Mouse (Mus musculus): ENCODE results near the gene Entpd1.
A peak's percentile ranks its signal among the peaks of the same experiment; 100 is the strongest.
"Not testable (repeated sequence)": the region's sequence is repeated elsewhere in the genome, so short reads cannot be mapped to it uniquely, and the experiment has no call there.

Entpd1 gene

DNA sequence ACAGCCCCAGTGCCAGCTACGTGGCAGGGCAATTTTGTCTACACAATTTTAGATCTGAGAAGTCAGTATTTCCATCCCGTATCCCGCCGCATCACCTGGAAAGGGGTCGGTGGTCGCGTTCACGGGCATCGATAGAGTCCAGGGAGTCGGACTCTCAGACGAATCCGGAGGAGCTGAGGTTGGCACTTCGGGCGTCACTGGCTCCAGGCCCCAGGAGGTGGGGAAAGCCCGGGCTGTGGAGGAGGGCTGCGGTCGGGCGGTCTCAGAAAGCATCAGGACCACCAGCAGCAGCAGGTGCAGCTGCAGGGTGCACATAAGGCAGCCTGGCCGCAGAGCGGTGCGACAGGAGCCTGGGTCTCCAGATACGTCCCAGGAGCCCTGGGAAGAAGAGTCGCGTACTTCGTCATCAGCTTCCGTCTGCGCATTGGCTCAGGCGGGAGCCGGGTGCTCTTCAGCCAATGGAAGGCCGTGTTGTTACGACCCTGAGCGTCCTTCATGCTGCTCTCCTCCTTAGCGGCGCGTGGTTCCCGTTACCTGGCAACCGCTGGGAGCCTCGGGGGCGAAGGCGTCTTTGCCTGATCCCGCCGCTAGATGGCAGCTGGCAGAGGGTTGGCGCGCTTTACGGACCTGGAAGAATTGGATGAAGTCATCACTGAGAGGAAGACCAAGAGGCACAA, at the start of gene Entpd1, which contains the start of gene Tctn3:
Gene Entpd1 (plus strand): TSS at position 537 of the 677 bp plus-strand sequence.
Gene Tctn3 (minus strand): TSS at position 404 of the 677 bp plus-strand sequence.
- DNase-seq (ENCODE audit: low read depth, low spot score) = peak; percentile 96

DNA sequence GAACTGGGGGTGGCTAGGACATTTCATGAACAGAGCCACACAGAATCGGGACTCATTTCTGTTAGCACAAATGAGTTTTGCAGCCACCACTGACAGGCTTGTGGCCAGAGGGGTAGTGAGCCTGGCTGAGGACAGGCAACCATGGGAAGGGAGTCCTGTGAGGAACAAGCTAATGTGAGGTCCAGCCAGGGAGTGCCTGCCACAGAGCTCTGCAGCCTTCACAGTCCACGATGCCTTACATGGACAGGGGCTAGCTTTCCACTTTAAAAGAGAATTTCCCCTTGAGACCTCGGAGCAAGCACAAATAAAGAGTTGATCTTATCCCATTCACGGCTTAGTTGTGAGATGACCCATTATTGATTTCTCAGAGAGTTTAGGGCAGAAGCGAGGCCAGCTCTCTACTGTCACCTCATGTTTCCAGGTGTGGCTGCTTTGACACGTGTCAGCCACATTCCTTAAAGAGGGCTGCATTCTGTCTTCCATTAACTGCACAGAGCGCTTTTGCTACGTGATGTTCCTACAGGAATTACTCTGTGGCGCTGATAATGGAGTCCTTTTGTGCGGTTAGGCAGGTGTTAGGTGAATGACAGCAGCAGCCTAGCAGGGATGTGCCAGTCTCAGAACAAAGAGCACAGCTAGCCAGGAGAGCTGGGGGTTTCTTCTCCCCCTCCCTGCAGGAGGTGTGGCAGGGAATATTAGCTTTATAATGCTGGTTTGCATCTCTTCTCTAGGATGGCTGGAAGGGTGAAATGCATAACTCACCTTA, 48.1 kb upstream of the Entpd1 start:
- no peak for DNase-seq (ENCODE audit: low read depth, low spot score)

DNA sequence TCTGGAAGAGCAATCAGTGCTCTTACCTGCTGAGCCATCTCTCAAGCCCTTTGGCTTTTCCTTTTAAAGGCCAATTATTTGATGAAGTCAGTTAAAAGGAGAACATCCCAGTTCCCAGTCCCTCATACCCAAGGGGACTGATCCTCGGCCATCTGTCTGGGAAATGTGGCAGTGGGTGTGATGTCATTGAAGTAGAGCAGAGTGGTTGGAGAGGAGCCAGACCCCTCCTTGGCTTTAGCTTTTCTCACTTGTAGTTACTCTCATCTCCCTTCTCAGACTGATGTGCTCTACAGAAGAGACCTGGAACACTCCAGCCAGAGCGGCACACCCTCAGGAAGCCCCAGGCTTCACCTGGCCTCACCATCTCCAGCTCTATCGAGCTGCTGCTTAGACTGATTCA, 44.5 kb upstream of the Entpd1 start:
- DNase-seq (ENCODE audit: low read depth, low spot score) = no peak

DNA sequence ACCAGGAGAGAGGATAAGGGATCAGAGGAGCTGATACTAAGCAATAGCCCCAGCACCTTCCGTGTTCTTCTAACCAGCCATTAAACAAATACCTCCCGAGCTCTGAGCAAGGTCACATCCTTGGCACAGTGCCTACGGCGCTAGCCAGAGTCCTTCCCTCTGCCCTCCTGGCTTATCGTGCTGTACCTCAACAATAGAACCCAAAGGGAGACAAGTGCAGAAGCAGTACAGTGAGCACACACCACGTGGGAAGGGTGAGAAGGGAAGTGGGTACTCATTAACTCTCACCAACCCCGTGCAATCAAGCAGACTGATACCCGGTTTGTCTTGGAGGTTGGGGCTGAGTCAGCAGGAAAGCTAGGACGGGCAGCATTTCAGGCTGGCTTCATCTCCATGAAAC, 41.4 kb upstream of the Entpd1 start:
- DNase-seq (ENCODE audit: low read depth, low spot score) = no peak

DNA sequence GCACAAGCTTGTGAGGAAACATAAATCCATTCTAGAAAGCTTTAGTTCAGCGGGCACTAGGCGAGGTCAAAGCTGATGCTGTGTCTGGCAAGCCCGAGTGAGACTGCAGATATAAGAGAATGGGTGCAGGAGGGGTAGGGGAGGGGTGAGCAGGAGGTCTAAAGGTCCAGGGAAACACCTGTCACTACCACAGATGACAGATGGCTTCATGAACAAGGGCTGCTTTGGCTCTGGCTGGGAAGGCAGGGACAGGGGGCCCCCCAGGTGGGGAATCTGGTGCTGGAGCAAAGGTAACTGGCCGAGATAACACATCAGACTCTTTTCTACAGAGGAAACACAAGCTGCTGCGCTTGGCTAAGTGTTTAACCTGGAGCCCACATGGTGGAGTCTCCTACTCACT, 36.7 kb upstream of the Entpd1 start:
- DNase-seq (ENCODE audit: low read depth, low spot score) = no peak

DNA sequence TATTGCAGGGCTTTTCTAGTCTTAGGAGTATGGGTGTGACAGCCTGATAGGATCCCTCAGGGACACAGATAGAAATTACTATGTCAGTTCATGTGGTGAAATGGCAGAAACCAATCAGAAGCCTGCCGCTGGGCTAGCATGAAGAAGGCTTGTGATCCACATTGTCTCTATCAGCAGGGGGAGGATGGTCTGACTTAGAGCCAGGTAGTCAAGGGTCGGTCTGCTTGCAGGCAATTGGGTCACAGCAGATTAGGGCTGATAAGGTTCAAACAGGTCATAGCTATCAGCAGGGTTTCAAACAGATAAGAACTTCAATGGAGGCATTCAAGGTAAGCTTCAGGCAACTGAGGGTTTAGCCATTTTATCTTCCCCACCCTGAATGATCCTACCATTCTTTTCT, 31.3 kb upstream of the Entpd1 start:
- no peak for DNase-seq (ENCODE audit: low read depth, low spot score)

DNA sequence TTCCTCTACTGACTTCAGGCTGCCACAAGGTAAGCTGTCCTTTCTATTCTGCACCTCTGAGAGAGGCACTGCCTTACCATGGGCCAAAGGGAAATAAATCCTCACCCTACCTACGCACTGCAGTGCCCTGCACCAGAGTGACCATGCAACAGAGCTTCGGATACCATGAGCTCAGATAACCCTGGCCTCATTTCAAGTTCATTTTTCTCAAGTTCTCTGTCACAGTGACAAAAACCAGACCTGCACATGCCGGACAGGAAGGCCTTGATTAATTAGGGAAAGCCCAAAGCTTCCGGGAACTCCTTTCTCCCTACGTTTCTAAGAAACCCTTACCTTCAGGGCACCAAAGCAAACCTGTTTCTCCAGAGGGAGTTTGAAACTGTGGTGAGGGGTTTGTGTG, 30.5 kb upstream of the Entpd1 start:
- no peak for DNase-seq (ENCODE audit: low read depth, low spot score)

DNA sequence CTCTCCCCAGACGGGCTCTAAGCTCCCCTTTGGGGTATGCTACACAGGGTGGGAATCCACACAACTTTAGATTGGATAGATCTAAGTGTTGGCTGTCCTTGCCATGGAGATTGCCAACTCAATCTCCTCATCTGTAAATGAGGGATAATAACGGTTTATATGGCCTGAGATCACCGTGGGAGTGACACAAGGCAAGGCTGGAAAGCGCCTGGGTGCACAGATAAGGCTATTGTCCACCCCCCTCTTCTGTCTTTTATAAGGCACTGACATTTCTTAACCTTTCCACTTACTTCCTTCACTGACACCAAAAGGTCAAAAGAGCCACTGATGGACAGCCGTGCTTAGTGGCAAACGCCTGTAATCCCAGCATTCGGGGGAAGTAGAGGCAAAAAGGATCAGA, 25.3 kb upstream of the Entpd1 start:
- no peak for DNase-seq (ENCODE audit: low read depth, low spot score)

DNA sequence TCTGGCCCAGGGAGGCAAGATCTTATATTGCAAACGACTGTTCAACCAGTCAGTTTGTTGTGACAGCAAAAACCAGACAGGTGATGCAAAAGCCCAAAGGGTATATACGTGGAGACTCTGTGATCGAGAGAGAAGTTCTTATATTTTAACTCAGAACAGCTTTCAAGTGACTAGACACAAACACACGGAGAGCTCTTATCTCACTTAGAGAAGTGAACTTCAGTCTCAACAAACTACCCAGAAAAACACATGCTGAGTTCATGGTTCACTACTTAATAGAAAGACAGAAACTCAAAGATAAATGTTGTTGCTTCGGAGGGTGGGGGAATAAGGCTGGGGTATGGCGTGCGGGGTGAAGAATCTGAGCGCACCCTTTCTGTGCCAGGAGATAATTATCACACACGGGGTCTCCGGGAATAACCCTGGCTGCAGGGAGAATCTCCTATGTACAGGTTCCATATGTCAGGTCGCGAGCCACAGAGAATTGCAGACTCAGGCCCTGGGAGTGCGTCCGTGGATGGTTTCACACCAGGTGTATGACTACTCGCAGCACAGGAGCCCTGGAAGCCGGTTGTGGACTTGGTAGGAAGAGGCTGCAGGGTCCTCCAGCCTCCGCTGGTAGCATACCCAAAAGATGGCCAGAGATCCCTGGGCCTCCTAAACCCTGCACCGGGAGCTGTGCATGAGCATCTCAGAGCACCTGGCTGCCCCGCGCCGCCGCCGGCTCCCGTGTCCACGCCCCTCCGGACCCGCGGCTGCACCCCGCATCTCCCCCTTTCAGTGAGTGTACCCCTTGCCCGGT, 24.5 kb upstream of the Entpd1 start:
- DNase-seq (ENCODE audit: low read depth, low spot score) = peak; percentile 16

DNA sequence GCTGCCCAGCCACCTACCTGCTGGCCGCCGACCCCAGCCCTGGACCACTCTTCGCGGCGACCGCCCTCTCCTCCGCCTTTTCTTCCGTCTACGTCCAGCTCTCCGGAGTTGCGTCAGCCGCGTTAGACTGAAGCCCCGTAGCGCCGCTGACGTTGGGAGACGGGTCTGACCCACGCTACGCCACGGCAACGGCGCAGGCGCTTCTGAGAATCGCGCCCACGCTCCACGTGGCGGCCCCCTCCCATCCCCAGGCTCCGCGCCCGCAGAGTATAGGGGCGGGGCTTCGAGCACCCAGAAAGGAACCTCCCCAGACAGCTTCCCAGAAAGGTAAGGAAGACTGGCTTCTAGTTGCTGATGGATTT, 23.9 kb upstream of the Entpd1 start, which contains the start of gene Aldh18a1:
Gene Aldh18a1 (minus strand): TSS at position 171 of the 362 bp plus-strand sequence.
- DNase-seq (ENCODE audit: low read depth, low spot score) = peak; percentile 96

DNA sequence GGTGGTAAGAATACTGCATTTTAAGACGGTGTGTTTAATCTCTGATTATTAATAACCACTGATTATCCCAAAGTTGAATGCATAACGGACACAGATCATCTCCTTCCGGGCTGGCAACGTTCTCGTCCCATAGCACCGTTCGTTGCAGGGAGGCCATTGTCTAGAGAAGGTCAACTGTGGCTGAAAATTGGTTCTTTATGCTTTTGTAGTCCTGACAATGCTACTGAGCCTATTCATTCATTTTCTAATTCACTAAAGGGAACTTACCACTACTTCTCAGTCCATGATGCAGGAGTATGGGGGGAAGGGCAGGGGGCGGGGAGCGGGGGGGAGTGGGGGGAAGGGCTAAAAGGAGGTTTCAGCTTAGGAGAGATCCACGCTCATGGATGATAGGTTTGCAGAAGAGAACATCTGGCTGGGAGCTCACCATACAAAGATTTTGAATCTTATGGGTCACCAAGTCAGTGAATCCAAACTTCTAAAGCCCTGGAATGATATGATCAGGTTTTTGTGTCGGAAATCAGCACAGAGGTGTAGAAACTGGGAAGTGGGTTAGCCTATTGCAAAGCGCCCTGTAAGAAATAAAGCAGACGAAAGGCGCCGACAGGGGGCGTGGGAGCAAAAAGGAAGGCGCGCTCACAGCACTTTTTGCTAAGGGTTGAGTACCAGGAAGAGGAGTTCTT, 23.2 kb upstream of the Entpd1 start:
- DNase-seq (ENCODE audit: low read depth, low spot score) = peak; percentile 94

DNA sequence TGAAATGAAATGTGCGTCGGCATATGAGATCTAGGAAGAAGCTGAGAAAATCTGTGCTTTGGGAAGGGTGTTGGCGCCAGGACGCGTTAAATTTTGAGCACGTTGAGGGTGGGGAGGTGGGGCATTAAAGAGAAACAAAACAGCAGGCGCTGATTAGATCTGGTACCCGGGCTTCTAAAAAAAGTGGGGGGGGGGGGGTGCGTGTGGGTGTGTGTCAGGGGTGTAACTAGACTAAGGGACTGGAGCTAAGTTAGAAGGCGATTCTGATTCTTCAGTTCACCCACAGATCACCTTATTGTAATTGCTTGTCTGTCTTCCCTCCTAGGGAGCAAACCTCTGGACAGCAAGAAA, 22.7 kb upstream of the Entpd1 start:
- no peak for DNase-seq (ENCODE audit: low read depth, low spot score)

DNA sequence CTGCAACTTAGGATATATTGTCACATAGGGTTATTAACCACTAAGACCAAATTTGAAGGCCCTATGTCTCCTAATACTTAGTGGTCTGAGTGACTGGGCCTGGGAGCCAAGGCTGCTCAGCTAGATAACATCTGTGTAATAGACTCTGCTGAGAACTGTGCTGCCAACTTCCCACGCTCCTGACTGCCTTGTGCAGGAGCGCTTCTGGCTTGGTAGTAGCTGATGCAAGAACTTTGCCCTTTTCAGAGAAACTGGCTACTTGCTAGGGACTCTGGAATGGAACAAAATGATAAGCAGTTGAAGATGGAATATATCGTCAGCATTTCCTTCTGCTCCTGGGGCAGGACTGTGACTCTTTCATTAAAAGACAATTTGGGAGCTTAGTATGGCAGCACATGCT, 16.9 kb upstream of the Entpd1 start:
- DNase-seq (ENCODE audit: low read depth, low spot score) = no peak

DNA sequence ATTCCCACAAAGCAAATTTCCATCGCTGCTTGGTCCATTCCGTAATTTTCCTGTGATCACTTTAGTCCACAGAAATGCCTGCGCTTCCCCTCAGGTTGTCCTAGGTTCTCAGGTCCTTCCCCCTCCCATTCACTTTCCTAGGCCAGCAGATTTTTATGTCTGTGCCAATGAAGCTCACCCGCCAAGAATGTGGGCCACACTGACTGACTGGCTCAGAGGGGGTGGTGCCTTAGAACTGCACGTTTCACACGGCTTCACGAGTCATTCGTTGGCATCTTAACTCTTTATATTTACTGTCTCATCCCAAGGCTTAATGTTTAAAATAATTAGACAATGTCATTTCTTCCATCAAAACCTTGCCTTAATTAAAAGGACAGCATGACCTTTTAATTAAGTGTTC, 16.3 kb upstream of the Entpd1 start:
- no peak for DNase-seq (ENCODE audit: low read depth, low spot score)

DNA sequence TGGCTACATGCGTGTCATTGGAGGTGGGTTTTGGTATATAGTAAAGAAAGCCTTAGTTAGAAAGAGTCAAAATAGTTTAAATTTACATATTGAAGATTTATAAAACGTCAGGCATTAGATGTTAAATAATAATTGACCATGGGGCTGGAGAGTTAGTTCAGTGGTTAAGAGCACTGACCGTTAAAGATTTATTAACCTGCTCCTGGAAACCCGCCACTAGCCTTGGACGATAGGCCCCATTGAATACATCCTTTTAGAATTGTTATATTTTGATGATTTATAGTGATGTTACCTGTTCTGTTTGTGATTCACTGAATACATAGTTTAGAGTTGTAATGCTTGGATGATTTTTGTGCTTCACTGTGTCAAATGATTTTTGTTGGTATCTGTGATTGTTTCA, 11.3 kb upstream of the Entpd1 start:
- DNase-seq (ENCODE audit: low read depth, low spot score) = not testable (repeated sequence)

DNA sequence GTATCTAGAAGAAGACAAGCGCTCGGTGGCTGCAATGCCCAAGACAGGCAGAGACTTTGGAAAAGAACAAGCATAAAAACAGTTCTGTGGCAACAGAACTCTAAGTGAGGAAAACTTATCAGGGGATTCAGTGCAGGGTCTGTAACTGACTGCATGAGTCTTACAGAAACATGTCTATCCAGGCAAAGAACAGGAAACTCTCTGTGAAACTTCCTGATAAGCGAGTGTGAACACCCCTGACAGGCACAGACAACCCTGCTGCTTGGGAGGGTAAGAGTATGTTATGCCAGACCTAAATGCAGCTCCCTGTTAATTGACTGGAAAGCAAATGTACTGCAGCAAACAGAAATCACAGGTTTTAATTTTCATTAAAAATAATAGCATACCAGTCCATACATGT, 10.3 kb upstream of the Entpd1 start:
- DNase-seq (ENCODE audit: low read depth, low spot score) = no peak

DNA sequence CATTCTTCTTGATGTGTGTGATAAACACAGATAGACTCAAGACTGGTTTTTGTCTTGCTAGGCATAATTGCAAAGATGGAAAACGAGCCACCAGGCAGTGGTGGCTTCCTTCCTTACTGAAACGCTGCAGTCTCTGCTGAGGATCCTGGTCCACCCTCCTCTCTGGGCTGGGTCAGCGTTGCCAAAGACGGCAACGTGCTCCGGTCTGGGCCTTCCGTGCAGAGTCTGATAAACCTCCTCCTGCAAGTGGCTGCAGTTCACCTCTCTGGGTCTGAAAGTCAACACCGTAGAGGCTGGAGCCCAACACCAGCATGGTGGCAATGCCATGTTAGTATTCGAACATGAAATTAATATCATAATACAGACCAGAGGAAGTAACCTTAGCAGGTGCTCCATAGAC, 7.0 kb upstream of the Entpd1 start:
- no peak for DNase-seq (ENCODE audit: low read depth, low spot score)

DNA sequence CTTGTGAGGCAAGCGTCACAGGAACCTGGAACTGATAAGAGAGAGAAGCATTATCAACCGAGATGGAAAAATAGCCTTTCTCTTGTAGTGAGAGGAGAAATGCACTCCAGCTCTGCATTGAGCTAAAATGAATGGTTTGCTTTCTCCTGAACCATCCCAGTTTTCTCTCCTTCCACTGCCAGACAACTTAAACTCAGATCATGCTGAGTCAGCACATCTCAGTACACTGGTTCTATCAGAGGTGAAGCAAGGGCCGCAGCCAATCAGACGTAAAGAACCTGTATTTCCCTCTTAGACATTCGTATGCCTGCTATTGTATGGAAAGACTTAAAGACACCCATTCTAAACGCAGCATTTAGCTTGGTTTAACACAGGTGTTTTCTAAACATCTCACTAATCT, 4.5 kb upstream of the Entpd1 start:
- DNase-seq (ENCODE audit: low read depth, low spot score) = no peak

DNA sequence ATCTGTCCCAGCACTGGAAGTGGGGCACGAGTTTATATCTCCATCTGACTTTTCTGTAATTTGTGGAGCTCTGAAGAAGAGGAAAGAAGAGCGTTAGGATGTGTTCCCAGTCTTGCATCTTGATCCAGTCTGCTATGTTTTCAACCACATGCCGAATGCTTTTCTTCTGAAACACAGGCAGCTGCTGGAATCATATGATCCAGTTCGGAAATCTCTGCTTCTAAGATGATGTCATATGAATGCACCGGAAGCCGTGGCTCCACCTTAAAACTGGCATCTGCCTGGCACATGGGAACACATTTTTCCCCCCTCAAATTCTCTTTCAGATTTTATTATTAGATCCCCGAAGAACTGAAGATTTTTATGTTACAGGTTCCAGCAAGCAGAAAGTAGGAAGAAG, 2.6 kb downstream of the Entpd1 start:
- no peak for DNase-seq (ENCODE audit: low read depth, low spot score)

DNA sequence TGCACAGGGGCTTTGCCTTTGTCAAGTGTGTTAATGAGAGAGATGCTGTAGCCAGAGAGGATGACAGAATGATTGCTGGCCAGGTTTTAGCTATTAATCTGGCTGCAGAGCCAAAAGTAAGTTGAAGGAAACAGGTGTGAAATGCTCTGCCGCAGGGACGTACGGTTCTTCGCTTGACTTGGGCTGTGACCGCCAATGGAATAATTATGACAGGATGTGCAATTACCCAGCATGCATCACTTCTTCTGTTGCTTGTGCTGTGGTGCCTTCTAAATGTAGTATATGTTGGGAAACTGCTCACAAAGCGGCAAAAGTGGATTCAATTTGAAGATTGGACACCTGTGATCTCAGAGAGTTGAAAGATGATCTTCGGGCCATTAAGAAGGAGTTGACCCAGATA, 3.9 kb downstream of the Entpd1 start:
- peak; percentile 74 for DNase-seq (ENCODE audit: low read depth, low spot score)

DNA sequence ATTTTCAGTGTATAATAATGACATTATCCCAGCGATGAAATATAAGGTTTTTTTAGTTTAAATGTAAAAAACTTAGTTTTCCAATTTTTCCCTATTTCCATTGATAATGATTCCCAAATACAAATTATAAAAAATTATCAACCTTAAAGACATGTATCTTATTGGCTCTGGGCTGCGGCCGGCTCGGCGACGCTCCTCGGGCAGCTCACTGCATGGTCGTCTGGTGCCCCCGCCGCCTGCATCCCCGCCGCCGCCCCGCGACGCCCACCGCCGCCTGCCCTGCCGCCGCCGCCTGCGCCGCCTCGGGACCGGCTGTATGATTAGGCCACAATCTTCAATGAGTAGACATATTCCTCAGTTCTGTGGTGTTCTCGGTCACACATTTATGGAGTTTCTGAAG, 9.4 kb downstream of the Entpd1 start:
- not testable (repeated sequence) for DNase-seq (ENCODE audit: low read depth, low spot score)

DNA sequence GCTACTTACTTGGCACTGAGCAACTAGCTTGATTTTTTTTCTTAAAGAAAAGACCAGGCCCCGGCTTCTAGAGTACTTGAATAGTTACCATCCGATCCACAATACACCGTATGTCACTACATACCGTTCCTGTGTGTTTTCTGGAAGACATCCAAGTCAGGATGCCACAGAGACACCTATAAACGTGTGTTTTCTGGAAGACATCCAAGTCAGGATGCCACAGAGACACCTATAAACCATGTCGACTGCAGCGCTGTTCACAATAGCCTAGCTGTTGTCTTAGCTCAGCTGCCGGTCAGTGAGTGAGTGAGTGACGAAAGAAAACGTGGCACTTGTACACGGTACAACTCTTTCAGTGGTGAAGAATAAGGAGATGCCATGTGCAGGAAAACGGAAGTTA, 13.8 kb downstream of the Entpd1 start:
- no peak for DNase-seq (ENCODE audit: low read depth, low spot score)
